Mouse (Mus musculus) thymus, adult 2 months (tissue): ENCODE measurements around the gene Zfp462.

Experiments
- CTCF ChIP-seq: fragments of 200-500 bp; IDR thresholded peaks from 2 replicates; pipeline ENCODE4 v1.5.1; 2012; ENCODE audit warnings: mild to moderate bottlenecking, control low read depth, low read length, moderate library complexity, borderline replicate concordance; ENCODE audit not compliant: control insufficient read depth, poor library complexity, insufficient read depth; ENCODE audit errors: extremely low read depth
- POLR2A ChIP-seq: fragments of 200-500 bp; IDR thresholded peaks from 2 replicates; pipeline ENCODE4 v1.6.1; 2012; ENCODE audit warnings: mild to moderate bottlenecking, low read length, control low read depth, moderate library complexity; ENCODE audit not compliant: control insufficient read depth, poor library complexity, insufficient read depth; ENCODE audit errors: extremely low read depth

GRCm38 (mm10) chr4:55102382-55102781, 157.5 kb downstream of the Zfp462 start:
- TF ChIP-seq POLR2A (no peak), CTCF (no peak)
